Mouse (Mus musculus) liver, postnatal 0 days (tissue): ENCODE results near the gene Ppp1r9a.

Source experiments
- CTCF ChIP-seq: sonication (generic); IDR thresholded peaks from 2 replicates; pipeline ENCODE4 v1.5.1; 2016; ENCODE audit warnings: antibody characterized with exemption, low read depth
- EP300 ChIP-seq: IDR thresholded peaks from 2 replicates; pipeline ENCODE4 v1.6.1; 2016; ENCODE audit warnings: antibody characterized with exemption, low read depth, mild to moderate bottlenecking

DNA sequence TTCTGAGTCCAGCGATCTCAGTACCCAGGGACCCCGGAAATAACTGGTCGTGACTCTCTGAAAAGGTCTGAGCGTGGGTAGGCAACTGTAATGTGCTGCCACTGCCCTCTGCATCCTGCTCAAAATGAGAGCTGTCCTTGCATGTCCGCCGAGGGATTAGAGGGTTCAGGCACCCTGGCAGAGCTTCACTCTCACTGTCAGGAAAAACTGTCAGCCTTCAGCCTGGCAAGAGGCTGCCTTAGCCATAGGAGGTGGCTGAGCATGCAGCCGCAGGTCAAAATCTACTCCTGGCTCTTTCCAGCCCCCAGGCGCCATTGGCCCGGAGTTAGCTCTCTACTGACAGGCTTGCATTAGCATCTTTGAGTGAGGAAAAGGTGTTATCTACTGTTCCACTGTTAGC is 269.9 kb downstream of the Ppp1r9a start:
- TF ChIP-seq CTCF = no peak
- TF ChIP-seq EP300 = no peak
